Mouse (Mus musculus): ENCODE measurements around the gene Ralgps1.

The Ralgps1 gene

DNA sequence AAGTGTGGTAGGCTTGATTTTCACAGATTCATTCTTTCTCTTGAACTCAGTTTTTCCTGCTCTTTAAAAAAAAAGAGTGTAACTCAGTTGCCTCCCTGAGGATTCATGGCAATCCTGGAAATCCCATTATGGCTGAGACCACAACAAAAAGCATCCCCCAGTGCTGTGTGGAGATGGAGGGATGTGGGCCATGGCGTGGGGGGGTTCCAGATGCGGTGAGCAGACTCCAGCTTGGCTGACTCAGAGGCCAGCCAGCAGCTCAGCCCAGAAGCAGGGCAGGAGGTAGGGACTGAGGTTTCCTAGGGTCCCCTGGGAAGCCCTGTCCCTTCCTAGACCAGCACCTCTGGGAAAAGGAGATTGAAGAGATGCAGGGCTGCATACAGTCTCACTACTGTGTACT is 194.4 kb downstream of the Ralgps1 start:
- peak; percentile 64 for DNase-seq (ENCODE audit: low read depth, low spot score)

DNA sequence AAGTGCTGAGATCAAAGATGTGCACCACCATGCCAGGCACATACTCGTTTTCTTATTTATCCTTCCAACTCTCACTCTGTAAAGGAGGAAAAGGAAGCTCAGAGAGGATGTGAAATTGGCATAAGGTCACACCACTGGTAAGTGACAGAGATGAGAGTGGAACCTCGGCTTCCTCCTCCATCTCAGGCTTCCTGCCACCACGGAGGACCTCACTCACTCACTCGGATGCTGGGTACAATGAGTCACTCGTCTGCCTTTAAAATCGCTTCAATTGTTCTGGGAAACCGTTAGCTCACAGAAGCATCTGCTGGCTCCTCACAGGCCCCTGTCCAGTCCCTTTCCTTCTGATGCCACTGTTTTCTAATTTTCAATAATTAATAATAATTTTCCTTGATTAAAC is 194.8 kb downstream of the Ralgps1 start:
- peak; percentile 76 for DNase-seq (ENCODE audit: low read depth, low spot score)

DNA sequence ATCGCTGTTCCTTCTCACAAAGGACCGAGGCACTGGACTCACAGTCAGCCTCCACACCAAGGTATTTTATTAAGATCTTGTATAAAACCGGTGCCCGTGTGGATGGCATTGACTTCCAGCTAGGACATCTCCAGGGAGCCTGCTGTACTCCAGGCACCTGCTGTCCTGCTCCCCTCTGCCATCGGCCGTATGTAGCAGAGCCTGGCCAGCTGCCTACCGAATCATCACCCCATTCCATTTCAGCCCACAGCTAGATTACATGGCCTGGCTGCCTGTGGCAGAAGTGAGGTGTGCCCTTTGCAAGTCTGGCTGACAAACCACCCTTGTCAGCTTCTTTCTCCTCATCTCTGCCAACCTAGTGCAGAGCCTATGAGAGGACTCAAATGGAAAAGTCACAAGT is 197.6 kb downstream of the Ralgps1 start:
- DNase-seq (ENCODE audit: low read depth, low spot score): no peak

DNA sequence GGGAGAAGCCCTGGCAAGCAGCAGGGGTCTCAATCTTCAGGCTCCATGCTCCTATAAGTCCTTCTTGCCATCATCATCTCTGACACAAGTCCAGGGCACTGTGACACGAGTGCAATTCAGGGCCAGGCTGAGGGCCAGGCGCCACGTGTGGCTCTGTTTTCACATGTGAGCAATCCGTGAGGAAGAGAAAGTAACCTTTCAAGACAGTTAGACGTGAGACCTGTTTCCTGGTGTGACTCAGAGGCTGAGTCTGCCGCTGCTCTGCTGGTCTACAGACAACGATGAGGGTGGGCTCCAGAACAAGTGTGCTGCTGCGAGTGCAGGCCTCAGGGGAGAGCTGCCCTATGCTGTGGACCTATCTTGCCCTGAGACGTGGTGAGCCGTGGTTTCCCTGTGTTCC is 198.2 kb downstream of the Ralgps1 start:
- DNase-seq (ENCODE audit: low read depth, low spot score): no peak

DNA sequence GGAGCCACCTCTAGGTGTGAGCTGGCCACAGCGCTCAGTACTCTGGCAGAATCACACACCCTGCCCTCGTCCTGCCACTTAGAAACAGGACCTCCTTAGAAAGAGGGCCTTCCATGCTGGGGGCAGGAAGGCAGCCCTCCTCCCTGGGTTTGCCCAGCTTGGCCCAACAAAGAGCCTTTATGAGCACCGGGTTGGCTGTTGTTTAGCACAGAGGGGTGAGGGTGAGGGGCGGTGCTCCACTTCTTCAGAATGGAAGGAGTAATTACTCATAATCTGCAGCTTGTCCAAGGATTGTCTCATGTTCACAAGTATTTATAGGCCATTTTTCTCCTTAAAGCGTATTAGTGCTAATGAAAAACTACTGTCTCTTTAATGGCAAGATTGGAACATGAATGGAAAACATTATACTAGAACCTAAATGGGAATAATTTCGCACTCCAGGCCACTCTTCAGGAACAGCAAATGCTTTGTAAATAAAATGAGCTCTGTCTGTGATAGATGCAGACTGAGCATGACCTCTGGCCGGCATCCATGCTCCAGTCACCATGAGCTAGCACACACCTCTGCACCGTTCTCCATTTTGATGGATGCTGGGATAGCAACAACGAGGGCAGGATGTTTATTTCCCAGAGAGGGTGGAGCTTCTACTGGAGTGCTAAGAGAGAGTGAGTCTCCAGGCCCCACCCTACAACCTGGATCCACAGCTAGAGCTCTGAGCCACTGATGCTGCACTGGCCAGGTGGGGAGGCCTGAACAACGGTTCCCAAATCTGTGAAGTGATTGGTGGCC is 200.3 kb downstream of the Ralgps1 start:
- peak; percentile 19 for DNase-seq (ENCODE audit: low read depth, low spot score)

- no peak for DNase-seq (ENCODE audit: low read depth, low spot score)
Measured at GRCm38 (mm10) chr2:33169445-33169844, 201.8 kb downstream of the Ralgps1 start.

GRCm38 (mm10) chr2:33167060-33167459 is 204.2 kb downstream of the Ralgps1 start:
- no peak for DNase-seq (ENCODE audit: low read depth, low spot score)

GRCm38 (mm10) chr2:33165710-33166374 is 205.4 kb downstream of the Ralgps1 start:
- no peak for DNase-seq (ENCODE audit: low read depth, low spot score)

GRCm38 (mm10) chr2:33165229-33165628 is 206.1 kb downstream of the Ralgps1 start:
- no peak for DNase-seq (ENCODE audit: low read depth, low spot score)

GRCm38 (mm10) chr2:33164646-33165045 is 206.6 kb downstream of the Ralgps1 start:
- DNase-seq (ENCODE audit: low read depth, low spot score): no peak

DNA sequence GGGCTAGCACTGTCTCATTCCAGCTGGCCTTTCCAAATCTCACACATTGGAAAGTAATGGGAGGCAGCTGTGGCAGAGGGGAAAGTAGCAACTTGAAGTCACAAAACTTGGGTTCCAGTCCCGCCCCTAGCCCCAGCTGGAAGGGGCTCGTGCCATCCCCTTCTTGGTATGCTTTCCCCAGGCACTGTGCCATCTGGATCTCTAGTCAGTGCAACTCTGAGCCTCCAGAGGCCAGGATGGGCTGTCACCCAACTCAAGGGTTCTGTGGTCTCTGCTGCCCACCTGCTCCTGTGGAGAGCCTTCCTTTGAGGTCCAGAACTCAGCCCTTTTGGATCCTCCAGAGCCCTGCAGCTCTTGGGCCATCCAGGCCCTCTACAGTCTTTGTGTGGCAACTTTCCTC is 209.2 kb downstream of the Ralgps1 start:
- DNase-seq (ENCODE audit: low read depth, low spot score): no peak

DNA sequence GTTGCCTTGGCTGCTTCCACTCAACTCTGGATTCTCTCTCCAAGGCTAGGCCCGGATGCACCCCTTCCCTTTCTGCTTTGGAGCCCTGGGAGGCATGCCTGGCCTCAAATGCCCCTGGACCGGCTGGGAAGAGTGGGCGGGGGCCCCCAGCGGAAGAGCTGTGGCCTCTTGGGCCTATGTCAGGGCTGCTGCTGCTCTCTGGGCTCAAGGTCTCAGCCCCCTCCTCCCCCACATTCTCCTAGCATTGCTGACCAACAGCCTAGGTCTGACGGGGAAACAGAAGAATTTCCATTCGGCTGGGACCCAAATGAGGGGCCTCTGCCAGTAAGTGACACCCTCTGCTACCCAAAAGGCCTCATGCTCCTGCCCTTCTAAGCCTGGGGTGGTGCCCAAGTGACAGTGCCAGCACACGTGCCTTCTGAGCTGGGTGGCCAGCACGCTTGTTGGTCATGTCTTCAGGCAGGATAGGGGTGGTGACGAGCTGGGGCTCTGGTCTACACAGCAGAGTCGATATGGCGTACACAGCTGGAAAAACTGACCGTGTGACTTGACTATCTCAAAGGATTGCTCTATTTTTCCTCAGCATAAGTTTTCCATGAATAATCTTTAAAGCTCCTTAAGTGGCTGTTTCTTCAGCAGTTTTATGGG is 210.8 kb downstream of the Ralgps1 start:
- no peak for DNase-seq (ENCODE audit: low read depth, low spot score)

- peak; percentile 18 for DNase-seq (ENCODE audit: low read depth, low spot score)
Measured at GRCm38 (mm10) chr2:33159593-33159992, 211.7 kb downstream of the Ralgps1 start.

DNA sequence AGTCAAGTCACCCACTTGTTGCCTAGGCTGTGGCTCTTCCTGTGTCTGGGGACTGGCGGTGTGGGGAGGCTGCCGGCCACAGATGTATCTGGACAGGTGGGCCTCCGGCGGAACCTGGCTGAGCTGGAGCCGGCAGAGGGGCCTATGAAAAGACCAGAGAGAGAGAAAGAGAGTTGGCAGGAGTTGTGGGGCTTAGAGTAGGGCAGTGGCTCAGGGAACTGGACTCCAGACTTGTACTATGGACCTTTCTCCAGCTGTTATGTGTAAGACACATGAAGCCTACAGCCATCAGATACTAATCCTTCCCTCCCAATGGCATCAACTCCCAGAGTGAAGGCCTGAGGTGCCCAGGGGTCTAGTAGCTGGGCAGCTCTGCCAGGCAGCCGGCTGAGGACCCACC is 212.4 kb downstream of the Ralgps1 start:
- DNase-seq (ENCODE audit: low read depth, low spot score): no peak

GRCm38 (mm10) chr2:33156283-33156781 is 215.0 kb downstream of the Ralgps1 start:
- DNase-seq (ENCODE audit: low read depth, low spot score): no peak

GRCm38 (mm10) chr2:33154751-33155372 is 216.4 kb downstream of the Ralgps1 start:
- DNase-seq (ENCODE audit: low read depth, low spot score): peak; percentile 93

- no peak for DNase-seq (ENCODE audit: low read depth, low spot score)
Measured at GRCm38 (mm10) chr2:33146994-33147393, 224.3 kb downstream of the Ralgps1 start.

- DNase-seq (ENCODE audit: low read depth, low spot score): no peak
Measured at GRCm38 (mm10) chr2:33143292-33143691, 228.0 kb downstream of the Ralgps1 start.

DNA sequence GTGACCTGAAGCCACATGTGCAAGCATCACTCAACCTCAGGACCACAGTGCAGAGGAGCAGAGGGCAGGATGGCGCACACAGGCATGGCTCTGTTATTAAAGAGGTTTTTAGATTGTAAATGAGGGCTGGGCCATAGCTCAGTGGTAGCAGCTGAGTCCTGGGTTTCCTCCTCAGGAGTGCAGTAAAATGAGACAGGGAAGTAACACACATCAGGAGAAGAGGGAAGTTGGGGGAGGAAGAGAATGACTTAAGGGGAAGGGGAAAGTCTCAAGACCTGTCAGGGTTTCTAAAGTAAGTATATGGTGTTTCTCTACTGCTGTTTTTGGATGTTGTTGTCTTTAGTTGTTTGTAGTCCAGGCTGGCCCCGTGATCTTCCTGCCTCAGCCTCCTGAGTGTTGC is 232.8 kb downstream of the Ralgps1 start:
- DNase-seq (ENCODE audit: low read depth, low spot score): no peak

GRCm38 (mm10) chr2:33137731-33138130 is 233.6 kb downstream of the Ralgps1 start:
- no peak for DNase-seq (ENCODE audit: low read depth, low spot score)

- DNase-seq (ENCODE audit: low read depth, low spot score): no peak
Measured at GRCm38 (mm10) chr2:33137244-33137643, 234.0 kb downstream of the Ralgps1 start.

- DNase-seq (ENCODE audit: low read depth, low spot score): no peak
Measured at GRCm38 (mm10) chr2:33136366-33136765, 234.9 kb downstream of the Ralgps1 start.
